Mouse (Mus musculus): Measurements from ENCODE around the gene Fars2. TPM values are rescaled to one million over a fixed set of nuclear protein-coding genes. Genes with fewer than 3 reads are reported as not detected.

Gene Fars2
- polyA plus RNA-seq, 1 experiment from 2014 or later, result 37.9 TPM

DNA sequence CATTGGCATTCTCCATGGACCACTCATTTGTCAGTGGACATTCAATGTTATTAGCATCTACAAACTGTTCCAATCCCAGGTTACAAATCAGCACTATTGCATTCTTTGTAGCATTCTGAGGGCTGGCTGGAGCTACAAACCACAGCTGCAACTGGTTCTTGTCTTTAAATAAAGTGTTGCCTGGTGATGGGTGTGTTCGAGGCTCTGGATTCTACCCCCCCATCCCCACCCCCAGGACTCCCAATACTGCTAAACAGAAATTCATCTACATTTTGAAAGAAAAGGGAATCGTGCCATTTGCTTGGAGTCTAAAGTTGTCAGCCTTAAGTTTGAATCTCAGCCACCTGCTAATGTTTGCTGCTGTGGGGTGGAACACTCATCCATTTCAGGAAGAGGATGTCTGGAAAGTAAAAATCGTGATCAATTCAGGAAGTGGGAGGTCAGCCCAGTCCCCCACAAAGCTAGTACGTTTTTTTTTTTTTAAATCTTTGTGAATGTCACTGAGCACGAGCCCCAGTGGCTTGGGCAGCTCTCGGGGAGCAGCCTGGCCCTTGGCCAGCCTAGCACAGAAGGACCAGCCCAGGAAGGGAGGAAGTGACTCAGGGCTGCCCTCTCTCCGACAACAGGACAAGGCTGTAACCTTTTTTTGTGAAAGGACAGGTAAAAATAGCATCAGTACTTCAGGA, 578.4 kb downstream of the Fars2 start:
- Histone ChIP-seq H3K9me3 (ENCODE audit: low read length) (no peaks in the 10 kb centered on the region), H3K4me1 (ENCODE audit: insufficient read depth) (no peaks in the 10 kb centered on the region), H3K27ac (ENCODE audit: low read depth) (no peak overlapping the region), H3K9ac (replicated peaks) (no peak overlapping the region), H3K4me2 (ENCODE audit: low read depth, low read length) (no peak overlapping the region), H3K4me3 (ENCODE audit: low read depth, low read length) (no peak overlapping the region), H3K36me3 (replicated peaks; ENCODE audit: insufficient read depth, low read length) (no peaks in the 10 kb centered on the region), H3K27me3 (ENCODE audit: insufficient read depth, low read length) (no peaks in the 10 kb centered on the region)
- no peak for TF ChIP-seq CTCF (IDR thresholded peaks at IDR 0.05; ENCODE audit: low read depth)
- TF ChIP-seq EP300 (IDR thresholded peaks at IDR 0.05; ENCODE audit: low read depth), result no peak
- WGBS (ENCODE audit: insufficient replicate concordance), result 30% methylated on average over 7 of the region's 7 CpGs
- ATAC-seq (peak; percentile 44), DNase-seq (no peak)

- ATAC-seq (0 out of 2 replicates have a peak, but pooled peaks have one; percentile 40), DNase-seq (peak; percentile 19)
- Histone ChIP-seq H3K4me2 (ENCODE audit: low read depth, low read length) (no peak overlapping the region), H3K4me1 (ENCODE audit: insufficient read depth) (no peaks in the 10 kb centered on the region), H3K9me3 (ENCODE audit: low read length) (no peaks in the 10 kb centered on the region), H3K9ac (replicated peaks) (no peak overlapping the region), H3K4me3 (ENCODE audit: low read depth, low read length) (no peak overlapping the region), H3K27me3 (ENCODE audit: insufficient read depth, low read length) (no peaks in the 10 kb centered on the region), H3K36me3 (replicated peaks; ENCODE audit: insufficient read depth, low read length) (no peaks in the 10 kb centered on the region), H3K27ac (ENCODE audit: low read depth) (no peak overlapping the region)
- 69% methylated on average over 8 of the region's 8 CpGs for WGBS (ENCODE audit: insufficient replicate concordance)
- TF ChIP-seq CTCF (IDR thresholded peaks at IDR 0.05; ENCODE audit: low read depth) (no peak), EP300 (IDR thresholded peaks at IDR 0.05; ENCODE audit: low read depth) (no peak)
Observed at GRCm38 (mm10) chr13:36696351-36696771, 579.1 kb downstream of the Fars2 start.

GRCm38 (mm10) chr13:36707088-36707690, 590.0 kb downstream of the Fars2 start:
- Histone ChIP-seq H3K27me3 (ENCODE audit: insufficient read depth, low read length) (no peaks in the 10 kb centered on the region), H3K4me3 (ENCODE audit: low read depth, low read length) (no peak overlapping the region), H3K9me3 (ENCODE audit: low read length) (no peaks in the 10 kb centered on the region), H3K4me2 (ENCODE audit: low read depth, low read length) (no peak overlapping the region), H3K4me1 (ENCODE audit: insufficient read depth) (no peaks in the 10 kb centered on the region), H3K36me3 (replicated peaks; ENCODE audit: insufficient read depth, low read length) (no peaks in the 10 kb centered on the region), H3K9ac (replicated peaks) (no peak overlapping the region), H3K27ac (ENCODE audit: low read depth) (no peak overlapping the region)
- WGBS (ENCODE audit: insufficient replicate concordance), result 59% methylated on average over 3 of the region's 3 CpGs
- ATAC-seq, result no peak
- TF ChIP-seq EP300 (IDR thresholded peaks at IDR 0.05; ENCODE audit: low read depth), result no peak
- no peak for TF ChIP-seq CTCF (IDR thresholded peaks at IDR 0.05; ENCODE audit: low read depth)
- no peak for DNase-seq

- Histone ChIP-seq H3K9me3 (ENCODE audit: low read length) (no peaks in the 10 kb centered on the region), H3K36me3 (replicated peaks; ENCODE audit: insufficient read depth, low read length) (no peaks in the 10 kb centered on the region), H3K4me2 (ENCODE audit: low read depth, low read length) (no peak overlapping the region), H3K9ac (replicated peaks) (no peak overlapping the region), H3K4me3 (ENCODE audit: low read depth, low read length) (no peak overlapping the region), H3K27ac (ENCODE audit: low read depth) (no peak overlapping the region), H3K27me3 (ENCODE audit: insufficient read depth, low read length) (no peaks in the 10 kb centered on the region), H3K4me1 (ENCODE audit: insufficient read depth) (no peaks in the 10 kb centered on the region)
- WGBS (ENCODE audit: insufficient replicate concordance), result 57% methylated on average over 2 of the region's 2 CpGs
- TF ChIP-seq EP300 (IDR thresholded peaks at IDR 0.05; ENCODE audit: low read depth), result no peak
- TF ChIP-seq CTCF (IDR thresholded peaks at IDR 0.05; ENCODE audit: low read depth), result no peak
- ATAC-seq (no peak), DNase-seq (no peak)
Observed at GRCm38 (mm10) chr13:36714101-36714500, 596.9 kb downstream of the Fars2 start.

DNA sequence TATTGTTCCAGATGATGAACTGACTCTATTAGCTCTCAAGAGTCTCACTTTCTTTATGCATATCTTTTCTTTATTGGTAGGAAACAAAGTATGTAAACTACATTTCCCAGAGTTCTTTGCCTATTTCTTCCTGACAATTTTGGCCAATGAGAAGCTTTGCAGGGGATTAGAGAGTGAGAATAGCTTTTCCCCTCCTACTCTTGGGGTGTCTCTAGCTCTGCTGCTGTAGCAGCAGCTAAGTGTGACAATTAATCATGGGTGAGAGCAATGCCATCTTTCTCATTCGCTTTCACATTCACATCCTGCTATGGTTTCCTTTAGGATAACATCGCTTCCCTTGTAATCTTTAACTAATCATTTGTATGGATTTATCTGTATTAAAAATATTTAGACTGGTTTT, 599.5 kb downstream of the Fars2 start:
- H3K4me1 ChIP-seq (ENCODE audit: insufficient read depth), result no peaks in the 10 kb centered on the region
- DNase-seq (no peak), ATAC-seq (no peak)
- no peak overlapping the region for H3K4me3 ChIP-seq (ENCODE audit: low read depth, low read length)
- no peaks in the 10 kb centered on the region for H3K27me3 ChIP-seq (ENCODE audit: insufficient read depth, low read length)
- no peaks in the 10 kb centered on the region for H3K9me3 ChIP-seq (ENCODE audit: low read length)
- no peak overlapping the region for H3K9ac ChIP-seq (replicated peaks)
- WGBS (ENCODE audit: insufficient replicate concordance), result 66% methylated on average over 2 of the region's 2 CpGs
- no peak for TF ChIP-seq CTCF (IDR thresholded peaks at IDR 0.05; ENCODE audit: low read depth)
- no peak for TF ChIP-seq EP300 (IDR thresholded peaks at IDR 0.05; ENCODE audit: low read depth)
- H3K36me3 ChIP-seq (replicated peaks; ENCODE audit: insufficient read depth, low read length), result no peaks in the 10 kb centered on the region
- no peak overlapping the region for H3K4me2 ChIP-seq (ENCODE audit: low read depth, low read length)
- H3K27ac ChIP-seq (ENCODE audit: low read depth), result no peak overlapping the region

GRCm38 (mm10) chr13:36717376-36717775, 600.2 kb downstream of the Fars2 start:
- ATAC-seq (no peak), DNase-seq (no peak)
- no peak for TF ChIP-seq CTCF (IDR thresholded peaks at IDR 0.05; ENCODE audit: low read depth)
- TF ChIP-seq EP300 (IDR thresholded peaks at IDR 0.05; ENCODE audit: low read depth), result no peak
- Histone ChIP-seq H3K27ac (ENCODE audit: low read depth) (no peak overlapping the region), H3K27me3 (ENCODE audit: insufficient read depth, low read length) (peaks cover 2% of the 10 kb centered on the region; the same call in 1 of the 2 replicates), H3K4me2 (ENCODE audit: low read depth, low read length) (no peak overlapping the region), H3K36me3 (replicated peaks; ENCODE audit: insufficient read depth, low read length) (no peaks in the 10 kb centered on the region), H3K9me3 (ENCODE audit: low read length) (no peaks in the 10 kb centered on the region), H3K4me3 (ENCODE audit: low read depth, low read length) (no peak overlapping the region), H3K9ac (replicated peaks) (no peak overlapping the region), H3K4me1 (ENCODE audit: insufficient read depth) (no peaks in the 10 kb centered on the region; the same call in 1 of the 2 replicates)
- WGBS (ENCODE audit: insufficient replicate concordance), result 66% methylated on average over 3 of the region's 3 CpGs

All from liver, postnatal 0 days (tissue).